Mouse (Mus musculus) spleen, adult 2 months (tissue): ENCODE results near the gene Sirt4. TPM values are rescaled to one million over a fixed set of nuclear protein-coding genes. Genes with fewer than 3 reads are reported as not detected.

Experiments
- DNase-seq, 2 experiments: peaks; one replicate each; pipeline versions ENCODE4 v3.0.0 to v3.0.0-alpha.2; 2012 to 2021; ENCODE audit warnings: low spot score in 2 of 2, low read depth in 1 of 2
- H3K27ac ChIP-seq: fragments of 200-500 bp; 2 replicates; pipeline ENCODE4 v1.5.1; 2012; ENCODE audit warnings: low read length, inconsistent platforms; ENCODE audit not compliant: insufficient read depth
- H3K27me3 ChIP-seq: fragments of 200-500 bp; 2 replicates; pipeline ENCODE4 v1.6.1; 2012; ENCODE audit warnings: mild to moderate bottlenecking, moderate library complexity, low read length, inconsistent platforms; ENCODE audit not compliant: control insufficient read depth, insufficient read depth
- H3K36me3 ChIP-seq: fragments of 200-500 bp; 2 replicates; pipeline ENCODE4 v1.6.1; 2012; ENCODE audit warnings: mild to moderate bottlenecking, low read length, inconsistent platforms; ENCODE audit not compliant: control insufficient read depth, insufficient read depth
- H3K4me1 ChIP-seq: fragments of 200-500 bp; 2 replicates; pipeline ENCODE4 v1.6.1; 2011; ENCODE audit warnings: inconsistent platforms; ENCODE audit not compliant: control insufficient read depth, insufficient read depth, insufficient read length
- H3K4me3 ChIP-seq: fragments of 200-500 bp; 2 replicates; pipeline ENCODE4 v1.5.1; 2011; ENCODE audit warnings: mild to moderate bottlenecking, inconsistent platforms; ENCODE audit not compliant: insufficient read depth, insufficient read length; ENCODE audit errors: extremely low read depth
- CTCF ChIP-seq: fragments of 200-500 bp; IDR thresholded peaks from 2 replicates; pipeline ENCODE4 v1.5.1; 2011; ENCODE audit warnings: mild to moderate bottlenecking, inconsistent platforms; ENCODE audit not compliant: insufficient read depth, insufficient read length, insufficient replicate concordance; ENCODE audit errors: extremely low read depth
- POLR2A ChIP-seq: fragments of 200-500 bp; IDR thresholded peaks from 2 replicates; pipeline ENCODE4 v1.6.1; 2011; ENCODE audit warnings: low read depth, low read length, inconsistent platforms
- WGBS: fragments of 180-500 bp; shearing (Covaris S2); methylation state at CpG from one replicate; pipeline ENCODE4 v1.1.7; 2018; 5-methylcytosine and 5-hydroxymethylcytosine counted together
- polyA plus RNA-seq: library from polyadenylated mRNA; depleted of rRNA; stranded (reverse); fragments of >200 nt; gene quantifications from 2 replicates; pipeline ENCODE4 v1.2.3, GENCODE M21; 2012; rRNA removed

The Sirt4 gene
- polyA plus RNA-seq, 1 experiment = 19.6 TPM

- TF ChIP-seq POLR2A = no peak
These were observed 55.0 kb downstream of the Sirt4 start, which contains the start of gene Msi1 for GRCm38 (mm10) chr5:115429359-115430186. Gene Msi1 (plus strand): TSS chr5:115429599.

GRCm38 (mm10) chr5:115428831-115429358 lies 55.6 kb downstream of the Sirt4 start:
- Histone ChIP-seq H3K4me3 (peak overlapping the region; percentile 11; the same call in 1 of the 2 replicates), H3K36me3 (no peaks in the 10 kb centered on the region), H3K27ac (no peak overlapping the region), H3K4me1 (no peaks in the 10 kb centered on the region; the same call in 1 of the 2 replicates), H3K27me3 (peaks cover 27% of the 10 kb centered on the region)
- TF ChIP-seq CTCF = no peak
- WGBS = 7% methylated on average over 20 of the region's 20 CpGs
- no peak for DNase-seq

More at GRCm38 (mm10) chr5:115429359-115430186, 55.0 kb downstream of the Sirt4 start, which contains the start of gene Msi1:
- Histone ChIP-seq H3K4me1 (no peaks in the 10 kb centered on the region; the same call in 1 of the 2 replicates), H3K4me3 (peak within 1 kb of the TSS; percentile 11; the same call in 1 of the 2 replicates), H3K36me3 (no peaks in the 10 kb centered on the region), H3K27ac (no peak within 1 kb of the TSS), H3K27me3 (peaks cover 27% of the 10 kb centered on the region)
- under 1% methylated on average over 101 of the region's 117 CpGs for WGBS
- DNase-seq = no peak

Other genes starting within 250 kb of the Sirt4 start
- gene Pop5, start 248.9 kb downstream of the Sirt4 start, polyA plus RNA-seq = 55.6 and 85.5 TPM in 2 replicates
- gene Rnf10, start 211.8 kb downstream of the Sirt4 start, polyA plus RNA-seq = 124 and 125 TPM in 2 replicates
- 6.3 and 6.6 TPM in 2 replicates for gene Coq5, start 205.1 kb downstream of the Sirt4 start, polyA plus RNA-seq
- gene Dynll1, start 183.7 kb downstream of the Sirt4 start, polyA plus RNA-seq = 135 and 214 TPM in 2 replicates
- 57.8 and 102 TPM in 2 replicates for gene Srsf9, start 157.5 kb downstream of the Sirt4 start, polyA plus RNA-seq
- gene Gatc, start 143.5 kb downstream of the Sirt4 start, polyA plus RNA-seq = 4.9 and 5.8 TPM in 2 replicates
- 5.7 and 7.5 TPM in 2 replicates for gene Triap1, start 143.5 kb downstream of the Sirt4 start, polyA plus RNA-seq
- 777 and 1,352 TPM in 2 replicates for gene Cox6a1, start 135.7 kb downstream of the Sirt4 start, polyA plus RNA-seq
- gene Msi1, start 55.1 kb downstream of the Sirt4 start, polyA plus RNA-seq = 0.47 and 1.1 TPM in 2 replicates
- 284 and 435 TPM in 2 replicates for gene Pla2g1b, start 18.5 kb downstream of the Sirt4 start, polyA plus RNA-seq
- 63.8 and 76.1 TPM in 2 replicates for gene Pxn, start 22.0 kb upstream of the Sirt4 start, polyA plus RNA-seq
- 2,439 and 2,476 TPM in 2 replicates for gene Rplp0, start 74.7 kb upstream of the Sirt4 start, polyA plus RNA-seq
- gene Gcn1l1, start 80.5 kb upstream of the Sirt4 start, polyA plus RNA-seq = 48.3 and 61.8 TPM in 2 replicates
- gene Rab35, start 147.2 kb upstream of the Sirt4 start, polyA plus RNA-seq = 45.9 and 62.9 TPM in 2 replicates
- gene Bicdl1, start 246.9 kb upstream of the Sirt4 start, polyA plus RNA-seq = 18.0 and 23.9 TPM in 2 replicates